Mouse (Mus musculus): Measurements from ENCODE around the gene Hbb-bh2.

DNA sequence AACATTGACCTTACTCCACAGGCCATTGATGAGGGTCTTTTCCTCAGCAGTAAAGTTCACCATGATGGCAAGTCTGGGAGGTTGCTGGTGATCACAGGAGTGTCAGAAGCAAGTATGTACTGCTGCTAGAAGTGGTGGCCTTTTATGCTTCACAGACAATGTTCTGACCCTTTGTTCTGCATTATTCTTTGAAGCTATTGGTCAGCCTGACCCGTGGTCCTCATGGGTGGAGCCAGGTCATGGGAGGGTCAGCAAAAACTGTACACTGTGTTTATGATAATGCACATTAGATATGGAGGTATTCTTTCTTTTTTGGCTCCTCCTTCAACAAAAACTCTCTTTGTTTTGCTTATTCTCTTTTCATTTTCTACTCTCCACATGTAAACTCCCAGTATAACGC is 12.8 kb upstream of the Hbb-bh2 start, which contains the start of gene Hbb-y:
- TF ChIP-seq CTCF (IDR thresholded peaks at IDR 0.05; ENCODE audit: extremely low read depth, insufficient read depth, insufficient read length, insufficient replicate concordance) (no peak), POLR2A (IDR thresholded peaks at IDR 0.05; ENCODE audit: low read depth, low read length) (no peak)
